Mouse (Mus musculus): ENCODE measurements at regions not wholly inside any gene's neighbourhood (a gene's known extent, or its start where the extent isn't known, plus 50 kb on each side); places are given as distances from the start of the nearest gene placed in this dataset.

GRCm38 (mm10) chr2:124747627-124748026 lies 320.3 kb upstream of the Slc24a5 start:
- Histone ChIP-seq H3K4me1 (replicated peaks) (no peaks in the 10 kb centered on the region), H3K27me3 (no peaks in the 10 kb centered on the region), H3K36me3 (no peaks in the 10 kb centered on the region), H3K9ac (no peak overlapping the region), H3K27ac (no peak overlapping the region), H3K9me3 (replicated peaks) (no peaks in the 10 kb centered on the region), H3K4me3 (replicated peaks) (no peak overlapping the region), H3K4me2 (no peak overlapping the region)
- ATAC-seq (ENCODE audit: low read depth) (no peak), DNase-seq (no peak)
- WGBS (ENCODE audit: insufficient replicate concordance): 62% methylated on average over 4 of the region's 4 CpGs

- 26% methylated on average over 4 of the region's 4 CpGs for WGBS (ENCODE audit: insufficient replicate concordance)
- Histone ChIP-seq H3K9ac (no peak overlapping the region), H3K36me3 (no peaks in the 10 kb centered on the region), H3K4me1 (replicated peaks) (no peaks in the 10 kb centered on the region), H3K9me3 (replicated peaks) (no peaks in the 10 kb centered on the region), H3K4me3 (replicated peaks) (no peak overlapping the region), H3K27me3 (no peaks in the 10 kb centered on the region), H3K4me2 (no peak overlapping the region), H3K27ac (no peak overlapping the region)
- ATAC-seq (ENCODE audit: low read depth) (no peak), DNase-seq (no peak)
Measured at GRCm38 (mm10) chr2:124751832-124752231, 316.1 kb upstream of the Slc24a5 start.

- no peak for ATAC-seq (ENCODE audit: low read depth)
Measured at GRCm38 (mm10) chr2:124753717-124754116, 314.2 kb upstream of the Slc24a5 start.

GRCm38 (mm10) chr2:124755244-124755643 lies 312.7 kb upstream of the Slc24a5 start:
- no peak overlapping the region for H3K9ac ChIP-seq
- DNase-seq (no peak), ATAC-seq (ENCODE audit: low read depth) (no peak)
- H3K4me3 ChIP-seq (replicated peaks): no peak overlapping the region
- no peaks in the 10 kb centered on the region for H3K4me1 ChIP-seq (replicated peaks)
- no peak overlapping the region for H3K4me2 ChIP-seq
- H3K36me3 ChIP-seq: no peaks in the 10 kb centered on the region
- no peak overlapping the region for H3K27ac ChIP-seq
- H3K27me3 ChIP-seq: no peaks in the 10 kb centered on the region
- WGBS (ENCODE audit: insufficient replicate concordance): 71% methylated on average over 4 of the region's 4 CpGs
- no peaks in the 10 kb centered on the region for H3K9me3 ChIP-seq (replicated peaks)

More at GRCm38 (mm10) chr2:124753717-124754116, 314.2 kb upstream of the Slc24a5 start:
- Histone ChIP-seq H3K4me3 (replicated peaks) (no peak overlapping the region), H3K9me3 (replicated peaks) (no peaks in the 10 kb centered on the region), H3K27me3 (no peaks in the 10 kb centered on the region), H3K36me3 (no peaks in the 10 kb centered on the region), H3K9ac (no peak overlapping the region), H3K4me1 (replicated peaks) (no peaks in the 10 kb centered on the region), H3K4me2 (no peak overlapping the region), H3K27ac (no peak overlapping the region)
- 49% methylated on average over 5 of the region's 5 CpGs for WGBS (ENCODE audit: insufficient replicate concordance)
- DNase-seq: no peak

GRCm38 (mm10) chr2:124758992-124759391 lies 308.9 kb upstream of the Slc24a5 start:
- Histone ChIP-seq H3K27ac (no peak overlapping the region), H3K27me3 (no peaks in the 10 kb centered on the region), H3K4me3 (replicated peaks) (no peak overlapping the region), H3K36me3 (no peaks in the 10 kb centered on the region), H3K9ac (no peak overlapping the region), H3K4me2 (no peak overlapping the region), H3K9me3 (replicated peaks) (no peaks in the 10 kb centered on the region), H3K4me1 (replicated peaks) (no peaks in the 10 kb centered on the region)
- ATAC-seq (ENCODE audit: low read depth): no peak
- WGBS (ENCODE audit: insufficient replicate concordance): 70% methylated on average over 2 of the region's 2 CpGs
- DNase-seq: no peak

- no peaks in the 10 kb centered on the region for H3K9me3 ChIP-seq (replicated peaks)
- no peak for ATAC-seq (ENCODE audit: low read depth)
Measured at GRCm38 (mm10) chr2:124763650-124764049, 304.3 kb upstream of the Slc24a5 start.

GRCm38 (mm10) chr2:124764186-124764910 lies 303.6 kb upstream of the Slc24a5 start:
- Histone ChIP-seq H3K27me3 (no peaks in the 10 kb centered on the region), H3K4me3 (replicated peaks) (no peak overlapping the region), H3K9me3 (replicated peaks) (no peaks in the 10 kb centered on the region), H3K4me2 (no peak overlapping the region), H3K4me1 (replicated peaks) (no peaks in the 10 kb centered on the region), H3K36me3 (no peaks in the 10 kb centered on the region), H3K27ac (no peak overlapping the region), H3K9ac (no peak overlapping the region)
- no peak for ATAC-seq (ENCODE audit: low read depth)
- 51% methylated on average over 10 of the region's 10 CpGs for WGBS (ENCODE audit: insufficient replicate concordance)
- DNase-seq: no peak

More at GRCm38 (mm10) chr2:124763650-124764049, 304.3 kb upstream of the Slc24a5 start:
- H3K27ac ChIP-seq: no peak overlapping the region
- no peak overlapping the region for H3K4me2 ChIP-seq
- H3K4me1 ChIP-seq (replicated peaks): no peaks in the 10 kb centered on the region
- 81% methylated on average over 7 of the region's 7 CpGs for WGBS (ENCODE audit: insufficient replicate concordance)
- H3K27me3 ChIP-seq: no peaks in the 10 kb centered on the region
- no peak for DNase-seq
- H3K36me3 ChIP-seq: no peaks in the 10 kb centered on the region
- H3K9ac ChIP-seq: no peak overlapping the region
- H3K4me3 ChIP-seq (replicated peaks): no peak overlapping the region

- no peak for ATAC-seq (ENCODE audit: low read depth)
- H3K4me2 ChIP-seq: no peak overlapping the region
- DNase-seq: no peak
- no peaks in the 10 kb centered on the region for H3K9me3 ChIP-seq (replicated peaks)
- WGBS (ENCODE audit: insufficient replicate concordance): 69% methylated on average over 6 of the region's 6 CpGs
- no peak overlapping the region for H3K9ac ChIP-seq
- H3K4me1 ChIP-seq (replicated peaks): no peaks in the 10 kb centered on the region
- no peak overlapping the region for H3K4me3 ChIP-seq (replicated peaks)
- H3K27ac ChIP-seq: no peak overlapping the region
- no peaks in the 10 kb centered on the region for H3K27me3 ChIP-seq
- H3K36me3 ChIP-seq: no peaks in the 10 kb centered on the region
Measured at GRCm38 (mm10) chr2:124769267-124769967, 298.5 kb upstream of the Slc24a5 start.

GRCm38 (mm10) chr2:124770028-124770427 lies 297.9 kb upstream of the Slc24a5 start:
- no peak overlapping the region for H3K4me3 ChIP-seq (replicated peaks)
- ATAC-seq (ENCODE audit: low read depth) (no peak), DNase-seq (no peak)
- H3K9me3 ChIP-seq (replicated peaks): no peaks in the 10 kb centered on the region
- no peaks in the 10 kb centered on the region for H3K4me1 ChIP-seq (replicated peaks)
- H3K27ac ChIP-seq: no peak overlapping the region
- no peak overlapping the region for H3K9ac ChIP-seq
- H3K4me2 ChIP-seq: no peak overlapping the region
- H3K36me3 ChIP-seq: no peaks in the 10 kb centered on the region
- H3K27me3 ChIP-seq: no peaks in the 10 kb centered on the region
- WGBS (ENCODE audit: insufficient replicate concordance): 55% methylated on average over 2 of the region's 2 CpGs

- no peak for DNase-seq
- WGBS (ENCODE audit: insufficient replicate concordance): 56% methylated on average over 11 of the region's 11 CpGs
- ATAC-seq (ENCODE audit: low read depth): no peak
Measured at GRCm38 (mm10) chr2:124772055-124772708, 295.7 kb upstream of the Slc24a5 start.

GRCm38 (mm10) chr2:124775737-124776136 lies 292.2 kb upstream of the Slc24a5 start:
- 31% methylated on average over 3 of the region's 3 CpGs for WGBS (ENCODE audit: insufficient replicate concordance)
- no peaks in the 10 kb centered on the region for H3K36me3 ChIP-seq
- H3K9ac ChIP-seq: no peak overlapping the region
- no peaks in the 10 kb centered on the region for H3K27me3 ChIP-seq
- no peak overlapping the region for H3K27ac ChIP-seq
- H3K4me1 ChIP-seq (replicated peaks): no peaks in the 10 kb centered on the region
- no peak overlapping the region for H3K4me3 ChIP-seq (replicated peaks)
- H3K9me3 ChIP-seq (replicated peaks): no peaks in the 10 kb centered on the region
- no peak overlapping the region for H3K4me2 ChIP-seq
- no peak for DNase-seq
- no peak for ATAC-seq (ENCODE audit: low read depth)

More at GRCm38 (mm10) chr2:124772055-124772708, 295.7 kb upstream of the Slc24a5 start:
- no peak overlapping the region for H3K4me2 ChIP-seq
- H3K4me3 ChIP-seq (replicated peaks): no peak overlapping the region
- H3K9ac ChIP-seq: no peak overlapping the region
- no peaks in the 10 kb centered on the region for H3K4me1 ChIP-seq (replicated peaks)
- H3K27me3 ChIP-seq: no peaks in the 10 kb centered on the region
- no peaks in the 10 kb centered on the region for H3K36me3 ChIP-seq
- no peak overlapping the region for H3K27ac ChIP-seq
- no peaks in the 10 kb centered on the region for H3K9me3 ChIP-seq (replicated peaks)

Measured in liver, embryonic 13.5 days (tissue).